Mouse (Mus musculus) forebrain, embryonic 14.5 days (tissue): ENCODE measurements around the gene Cemip2. TPM values are rescaled to one million over a fixed set of nuclear protein-coding genes. Genes with fewer than 3 reads are reported as not detected.
A peak's percentile ranks its signal among the peaks of the same experiment; 100 is the strongest.
"Not testable (repeated sequence)": the region's sequence is repeated elsewhere in the genome, so short reads cannot be mapped to it uniquely, and the experiment has no call there.

Experiments used
- ATAC-seq: fragments of 200-750 bp; cut with Nextera tagmentation; 2 replicates; pipeline ENCODE4 v1.8.0; 2017; ENCODE audit warnings: mild to moderate bottlenecking, moderate library complexity
- DNase-seq: peaks from one replicate; pipeline ENCODE4 v3.0.0-alpha.2; 2015; ENCODE audit warnings: low spot score
- H3K27ac ChIP-seq: fragments of 300-500 bp; sonication (generic); 2 replicates; pipeline ENCODE4 v1.5.1; 2014; ENCODE audit warnings: low read depth, mild to moderate bottlenecking, control low read depth, low read length, moderate library complexity
- H3K27me3 ChIP-seq: fragments of 300-500 bp; sonication (generic); replicated peaks from 2 replicates; pipeline ENCODE4 v1.6.1; 2014; ENCODE audit warnings: low read length, control low read depth, mixed read lengths; ENCODE audit not compliant: control insufficient read depth, insufficient read depth
- H3K36me3 ChIP-seq: fragments of 300-500 bp; sonication (generic); 2 replicates; pipeline ENCODE4 v1.6.1; 2014; ENCODE audit warnings: low read length, control low read depth; ENCODE audit not compliant: control insufficient read depth, insufficient read depth
- H3K4me1 ChIP-seq: fragments of 300-500 bp; sonication (generic); 2 replicates; pipeline ENCODE4 v1.6.1; 2014; ENCODE audit warnings: antibody characterized with exemption, low read length, control low read depth; ENCODE audit not compliant: control insufficient read depth, insufficient read depth
- H3K4me2 ChIP-seq: fragments of 300-500 bp; sonication (generic); 2 replicates; pipeline ENCODE4 v1.6.1; 2014; ENCODE audit warnings: mild to moderate bottlenecking, control low read depth, low read length
- H3K4me3 ChIP-seq: fragments of 300-500 bp; sonication (generic); 2 replicates; pipeline ENCODE4 v1.5.1; 2014; ENCODE audit warnings: low read depth, low read length, control low read depth
- H3K9ac ChIP-seq: fragments of 300-500 bp; sonication (generic); 2 replicates; pipeline ENCODE4 v1.6.1; 2014; ENCODE audit warnings: mild to moderate bottlenecking, low read length, control low read depth, moderate library complexity
- H3K9me3 ChIP-seq: fragments of 300-500 bp; sonication (generic); replicated peaks from 2 replicates; pipeline ENCODE4 v1.6.1; 2016; ENCODE audit warnings: low read length, control low read depth, mixed read lengths; ENCODE audit not compliant: control insufficient read depth
- WGBS: fragments of 180-500 bp; shearing (Covaris S2); extraction: QIAGEN DNeasy Blood & Tissue Kit; methylation state at CpG from one replicate; pipeline ENCODE4 v1.1.7; 2014; 5-methylcytosine and 5-hydroxymethylcytosine counted together
- polyA plus RNA-seq: library from polyadenylated mRNA; unstranded; fragments of >200 nt; fragmentation: Nextera tagmentation; extraction: Ambion mirVana; gene quantifications from 2 replicates; pipeline ENCODE4 v1.2.1, GENCODE M21; 2014

The Cemip2 gene
- polyA plus RNA-seq, 1 experiment from 2014 or later, result 29.2 TPM

DNA sequence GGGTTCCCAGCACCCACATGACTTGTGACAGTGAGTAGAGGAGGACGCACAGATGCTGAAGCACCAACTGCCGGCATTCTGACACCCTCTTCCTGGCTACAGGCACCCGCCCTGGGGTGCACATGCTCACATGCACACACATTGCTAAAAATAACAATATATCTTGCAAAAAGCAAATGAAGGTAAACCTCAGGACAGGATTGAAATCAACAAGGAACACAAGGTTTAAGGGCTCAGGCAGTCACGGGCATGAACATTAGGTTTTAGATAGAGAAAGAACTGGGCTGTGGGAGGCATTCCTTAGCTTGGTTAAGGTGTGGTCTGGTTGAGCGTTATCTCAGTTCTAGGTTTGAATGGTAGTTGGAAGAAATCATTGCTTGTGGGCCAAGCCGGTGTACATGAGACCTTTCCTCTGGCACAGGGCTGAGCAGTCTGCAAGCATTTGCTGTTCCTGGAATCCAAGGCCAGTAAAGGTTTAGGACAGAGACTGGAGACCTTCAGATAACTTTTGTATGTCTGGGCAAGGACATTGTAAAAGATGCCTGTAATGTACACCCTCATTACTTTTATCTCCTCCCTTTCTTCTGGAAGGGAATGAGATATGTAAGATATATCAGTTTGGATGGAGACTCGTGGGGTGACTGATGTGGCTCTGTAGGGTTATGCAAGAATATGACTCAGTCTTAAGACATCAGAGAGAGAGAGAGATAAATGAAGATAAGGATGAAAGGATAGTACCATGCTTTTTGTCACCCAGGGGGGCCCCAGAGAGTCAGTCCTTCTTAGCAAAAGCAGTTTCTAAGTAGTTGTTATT is 87.3 kb downstream of the Cemip2 start:
- DNase-seq, result no peak

GRCm38 (mm10) chr19:21866094-21866493 is 88.0 kb downstream of the Cemip2 start:
- H3K27ac ChIP-seq, result no peak overlapping the region
- ATAC-seq, result no peak
- no peak overlapping the region for H3K9ac ChIP-seq
- H3K36me3 ChIP-seq, result no peaks in the 10 kb centered on the region
- H3K9me3 ChIP-seq, result no peaks in the 10 kb centered on the region
- no peak for DNase-seq
- H3K27me3 ChIP-seq, result no peaks in the 10 kb centered on the region
- H3K4me2 ChIP-seq, result no peak overlapping the region
- H3K4me3 ChIP-seq, result no peak overlapping the region
- H3K4me1 ChIP-seq, result no peaks in the 10 kb centered on the region

More for the DNA sequence above, 87.3 kb downstream of the Cemip2 start:
- WGBS, result 90% methylated on average over 7 of the region's 7 CpGs
- Histone ChIP-seq H3K9ac (no peak overlapping the region), H3K27ac (no peak overlapping the region), H3K4me1 (no peaks in the 10 kb centered on the region), H3K9me3 (no peaks in the 10 kb centered on the region), H3K36me3 (no peaks in the 10 kb centered on the region), H3K4me2 (no peak overlapping the region), H3K4me3 (no peak overlapping the region), H3K27me3 (no peaks in the 10 kb centered on the region)
- ATAC-seq, result no peak

GRCm38 (mm10) chr19:21866756-21867155 is 88.6 kb downstream of the Cemip2 start:
- not testable (repeated sequence) for H3K4me1 ChIP-seq, H3K9me3 ChIP-seq, H3K4me2 ChIP-seq, H3K9ac ChIP-seq, H3K27ac ChIP-seq, H3K27me3 ChIP-seq, DNase-seq, H3K36me3 ChIP-seq, H3K4me3 ChIP-seq, ATAC-seq
- 88% methylated on average over 4 of the region's 4 CpGs for WGBS

DNA sequence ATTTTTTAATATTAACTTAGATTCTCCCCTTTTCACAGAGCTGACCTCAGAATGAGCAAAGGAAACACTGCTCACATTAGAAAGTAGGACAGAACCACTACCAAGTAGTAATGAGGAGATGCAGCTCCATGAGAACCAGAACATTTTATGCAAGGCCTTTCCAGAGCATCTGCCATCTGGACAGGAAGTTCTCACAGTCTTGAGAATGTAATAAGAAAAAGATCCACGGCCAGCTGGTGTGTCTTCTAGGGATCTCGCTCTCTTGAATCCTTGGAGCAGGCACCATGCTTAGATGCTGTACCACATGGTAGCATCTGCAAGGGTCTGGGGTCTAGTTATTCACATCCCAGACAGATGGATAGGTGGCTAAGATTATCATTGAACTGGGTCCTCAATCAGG is 90.3 kb downstream of the Cemip2 start:
- no peaks in the 10 kb centered on the region for H3K4me1 ChIP-seq
- H3K27me3 ChIP-seq, result no peaks in the 10 kb centered on the region
- ATAC-seq, result no peak
- no peaks in the 10 kb centered on the region for H3K9me3 ChIP-seq
- no peak overlapping the region for H3K4me3 ChIP-seq
- no peak overlapping the region for H3K27ac ChIP-seq
- DNase-seq, result no peak
- WGBS, result 88% methylated on average over 2 of the region's 2 CpGs
- H3K36me3 ChIP-seq, result no peaks in the 10 kb centered on the region
- H3K4me2 ChIP-seq, result no peak overlapping the region
- H3K9ac ChIP-seq, result no peak overlapping the region

- H3K9ac ChIP-seq, result no peak overlapping the region
- DNase-seq, result peak; percentile 33
- no peaks in the 10 kb centered on the region for H3K9me3 ChIP-seq
- no peak overlapping the region for H3K27ac ChIP-seq
- H3K4me2 ChIP-seq, result no peak overlapping the region
- 13% methylated on average over 8 of the region's 8 CpGs for WGBS
- no peaks in the 10 kb centered on the region for H3K36me3 ChIP-seq
- peaks cover 7% of the 10 kb centered on the region; the same call in 1 of the 2 replicates for H3K4me1 ChIP-seq
- H3K27me3 ChIP-seq, result no peaks in the 10 kb centered on the region
- ATAC-seq, result no peak
- no peak overlapping the region for H3K4me3 ChIP-seq
These were observed 104.2 kb downstream of the Cemip2 start for GRCm38 (mm10) chr19:21882110-21882940.

DNA sequence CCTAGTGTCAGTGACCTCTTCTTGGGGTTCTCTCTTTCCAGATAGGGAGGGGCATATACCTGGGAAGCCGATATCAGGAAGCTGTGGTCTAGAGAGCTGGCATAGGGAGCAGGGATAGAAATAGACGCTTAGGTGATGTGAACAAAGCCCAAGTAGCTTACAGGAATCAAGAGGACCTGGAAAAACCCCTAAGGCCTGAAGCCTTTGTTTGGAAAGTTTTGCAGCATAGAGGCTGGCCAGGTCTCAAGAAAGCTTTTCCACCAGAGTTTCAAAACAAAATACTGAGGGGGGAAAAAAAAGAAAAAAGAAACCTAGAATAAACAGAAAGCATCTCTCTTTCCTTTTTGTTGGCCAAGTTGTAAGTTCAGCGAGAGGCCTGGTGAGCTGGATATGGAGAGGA is 104.9 kb downstream of the Cemip2 start:
- H3K9me3 ChIP-seq, result no peaks in the 10 kb centered on the region
- WGBS, result 83% methylated on average over 3 of the region's 3 CpGs
- H3K4me2 ChIP-seq, result no peak overlapping the region

DNA sequence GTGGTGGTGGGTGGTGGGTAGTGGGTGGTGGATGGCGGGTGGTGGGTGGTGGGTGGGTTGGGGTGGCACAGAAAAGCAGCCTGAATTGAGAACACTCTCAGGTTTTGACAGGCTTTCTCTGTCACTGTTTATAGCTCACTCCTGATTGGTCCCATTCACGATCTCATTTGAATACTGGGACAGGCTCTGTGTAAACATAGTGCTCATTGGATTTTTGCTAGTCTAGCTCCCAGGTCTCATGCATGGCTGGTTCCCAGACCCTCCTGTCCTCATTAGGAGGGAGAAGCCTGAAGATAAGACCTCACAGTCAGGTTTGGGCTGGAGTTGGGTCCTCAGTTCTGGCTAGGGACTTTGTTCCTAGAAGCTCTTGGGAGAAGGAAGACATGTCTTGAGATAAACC is 105.8 kb downstream of the Cemip2 start:
- ATAC-seq, result peak; percentile 80
- no peak overlapping the region for H3K9ac ChIP-seq
- no peak overlapping the region for H3K27ac ChIP-seq
- 34% methylated on average over 2 of the region's 2 CpGs for WGBS
- no peaks in the 10 kb centered on the region for H3K9me3 ChIP-seq
- no peak overlapping the region for H3K4me2 ChIP-seq
- peaks cover 7% of the 10 kb centered on the region; the same call in 1 of the 2 replicates for H3K4me1 ChIP-seq
- DNase-seq, result peak; percentile 35
- no peak overlapping the region for H3K4me3 ChIP-seq
- no peaks in the 10 kb centered on the region for H3K36me3 ChIP-seq
- H3K27me3 ChIP-seq, result no peaks in the 10 kb centered on the region

More for the DNA sequence above, 104.9 kb downstream of the Cemip2 start:
- H3K27me3 ChIP-seq, result no peaks in the 10 kb centered on the region
- H3K27ac ChIP-seq, result no peak overlapping the region
- DNase-seq, result no peak
- no peaks in the 10 kb centered on the region for H3K36me3 ChIP-seq
- H3K4me3 ChIP-seq, result no peak overlapping the region
- peaks cover 7% of the 10 kb centered on the region; the same call in 1 of the 2 replicates for H3K4me1 ChIP-seq
- no peak for ATAC-seq
- H3K9ac ChIP-seq, result no peak overlapping the region

DNA sequence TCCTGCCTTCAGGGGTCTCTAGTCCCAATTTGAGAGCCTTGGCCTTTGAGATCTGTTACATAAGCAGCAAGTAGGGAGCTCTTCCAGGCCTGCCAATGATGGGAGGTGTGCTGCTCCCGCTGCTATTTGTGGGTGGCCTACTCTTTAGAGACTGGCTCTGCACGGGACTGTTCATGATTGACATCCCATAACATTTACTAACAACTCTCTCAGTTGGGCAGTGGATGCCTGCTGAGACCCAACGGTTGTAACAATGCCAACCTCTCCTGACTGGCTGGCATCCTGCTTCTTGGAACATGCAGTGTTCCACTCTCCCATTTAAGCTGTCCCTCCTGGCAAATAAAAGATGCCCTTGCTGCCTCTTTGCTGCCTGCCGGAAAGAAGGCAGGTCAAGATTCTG is 106.2 kb downstream of the Cemip2 start:
- peak; percentile 65 for DNase-seq
- H3K27ac ChIP-seq, result no peak overlapping the region
- no peak overlapping the region for H3K4me2 ChIP-seq
- ATAC-seq, result peak; percentile 75; the same call in 1 of the 2 replicates
- no peak overlapping the region for H3K9ac ChIP-seq
- no peak overlapping the region for H3K4me3 ChIP-seq
- H3K36me3 ChIP-seq, result no peaks in the 10 kb centered on the region
- H3K27me3 ChIP-seq, result no peaks in the 10 kb centered on the region
- 26% methylated on average over 4 of the region's 4 CpGs for WGBS
- H3K4me1 ChIP-seq, result peaks cover 7% of the 10 kb centered on the region; the same call in 1 of the 2 replicates
- H3K9me3 ChIP-seq, result no peaks in the 10 kb centered on the region
